Mouse (Mus musculus): ENCODE measurements around the gene Ghrl.

Ghrl gene

GRCm38 (mm10) chr6:113668287-113669154 is 51.2 kb downstream of the Ghrl start:
- no peak for DNase-seq (ENCODE audit: low spot score in 2 of 2)

- no peak for DNase-seq (ENCODE audit: low spot score in 2 of 2)
These were observed 52.0 kb downstream of the Ghrl start for GRCm38 (mm10) chr6:113667611-113668122.

All from right cerebral cortex, adult 2 months (tissue).